Mouse (Mus musculus) NIH3T3 (cell line): ENCODE data around the gene Heg1.
A peak's percentile ranks its signal among the peaks of the same experiment; 100 is the strongest.

Experiments
- DNase-seq: peaks from one replicate; pipeline ENCODE4 v3.0.0-alpha.2; 2012; ENCODE audit warnings: low read depth

Gene Heg1

DNA sequence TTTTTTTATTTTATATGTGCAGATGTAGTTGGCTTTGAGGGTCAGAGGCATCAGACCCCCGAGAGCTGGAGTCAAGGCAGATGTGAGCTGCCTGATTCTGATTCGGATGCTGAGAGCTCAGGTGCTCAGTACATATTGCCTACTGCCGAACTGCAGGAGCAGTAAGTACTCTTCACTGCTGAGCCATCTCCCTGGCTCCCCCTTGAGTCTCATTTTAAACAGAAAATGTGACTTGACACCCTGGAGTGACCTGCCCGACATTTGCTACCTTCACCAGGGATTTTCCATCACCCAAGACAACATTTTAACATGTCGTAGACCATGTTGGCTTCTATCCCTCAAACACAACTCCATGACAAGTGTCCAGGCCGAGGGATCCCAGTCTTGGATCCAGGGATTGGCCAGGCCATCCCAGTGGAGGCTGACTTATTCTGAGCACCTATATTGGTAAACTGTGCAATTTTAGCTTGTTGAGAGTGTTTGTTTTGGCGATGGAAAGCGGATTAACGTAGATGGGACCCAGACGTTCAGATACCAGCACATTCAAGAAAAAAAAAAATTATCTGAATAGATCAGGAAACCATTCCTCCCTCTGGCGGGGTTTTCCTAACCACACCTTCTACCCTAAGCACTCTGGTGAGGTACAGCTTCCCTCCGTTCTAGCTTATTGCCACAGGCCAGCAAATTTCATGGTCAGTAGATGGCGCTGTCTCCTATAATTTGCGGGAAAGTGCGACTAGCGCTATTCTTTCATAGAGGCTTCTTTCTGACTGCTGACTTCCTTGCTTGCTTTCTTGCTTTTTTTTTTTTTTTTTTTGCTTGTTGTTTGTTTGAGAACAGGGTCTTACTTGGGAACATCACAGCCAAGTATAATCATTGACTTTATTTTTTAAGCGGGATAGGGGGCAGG lies 136.4 kb downstream of the Heg1 start:
- DNase-seq, result peak; percentile 91
